Mouse (Mus musculus) adipose tissue, adult 10 weeks (tissue): Measurements from ENCODE around the gene Dhx16. TPM values are rescaled to one million over a fixed set of nuclear protein-coding genes. Genes with fewer than 3 reads are reported as not detected.

Source experiments
- polyA plus RNA-seq: library from polyadenylated mRNA; stranded (reverse); fragments of 350-450 nt; fragmentation: Illumina TruSeq; extraction: RNeasy Lipid Tissue Mini Kit (QIAGEN cat#74804); gene quantifications from one replicate; pipeline ENCODE4 v1.2.3, GENCODE M21; 2014; ENCODE audit warnings: low read depth, low replicate concordance

Dhx16 gene
- 39.2 TPM for polyA plus RNA-seq

GRCm38 (mm10) chr17:35879245-35880057 is at the start of gene Dhx16:
Dhx16 (plus strand) TSS chr17:35879819.

GRCm38 (mm10) chr17:35838122-35838544 is 41.5 kb upstream of the Dhx16 start, which contains the start of gene Tubb5:
Tubb5 (minus strand) TSS chr17:35838306.

GRCm38 (mm10) chr17:35841076-35841950 is 38.3 kb upstream of the Dhx16 start, which contains the start of gene Mdc1:
Mdc1 (plus strand) TSS chr17:35841515.

GRCm38 (mm10) chr17:35861198-35861857 is 18.3 kb upstream of the Dhx16 start, which contains the start of gene Nrm:
Nrm (plus strand) TSS chr17:35861318.

GRCm38 (mm10) chr17:35865481-35866280 is 13.9 kb upstream of the Dhx16 start, which contains the start of gene Ppp1r18:
Ppp1r18 (plus strand) TSS chr17:35865593.

GRCm38 (mm10) chr17:35896781-35897643 is 17.4 kb downstream of the Dhx16 start, which contains the start of gene 2310061I04Rik:
2310061I04Rik (minus strand) TSS chr17:35897431.

GRCm38 (mm10) chr17:35909919-35910369 is 30.3 kb downstream of the Dhx16 start, which contains the start of gene Atat1:
Atat1 (minus strand) TSS chr17:35910075.

GRCm38 (mm10) chr17:35916297-35917142 is 36.9 kb downstream of the Dhx16 start, which contains the start of the genes Mrps18b and Ppp1r10:
Mrps18b (minus strand) TSS chr17:35916389.
Ppp1r10 (plus strand) TSS chr17:35916434.

Other genes with a start within 250 kb of the Dhx16 start
- not detected for gene Mucl3, start 236.1 kb upstream of the Dhx16 start, polyA plus RNA-seq
- 13.1 TPM for gene Vars2, start 212.2 kb upstream of the Dhx16 start, polyA plus RNA-seq
- gene Gtf2h4, start 206.1 kb upstream of the Dhx16 start, polyA plus RNA-seq = 14.5 TPM
- 40.9 TPM for gene Ddr1, start 175.2 kb upstream of the Dhx16 start, polyA plus RNA-seq
- gene Ier3, start 58.1 kb upstream of the Dhx16 start, polyA plus RNA-seq = 31.3 TPM
- 61.9 TPM for gene Flot1, start 56.6 kb upstream of the Dhx16 start, polyA plus RNA-seq
- 113 TPM for gene Tubb5, start 41.5 kb upstream of the Dhx16 start, polyA plus RNA-seq
- gene Mdc1, start 38.3 kb upstream of the Dhx16 start, polyA plus RNA-seq = 18.2 TPM
- 4.6 TPM for gene Nrm, start 18.5 kb upstream of the Dhx16 start, polyA plus RNA-seq
- 31.0 TPM for gene Ppp1r18, start 14.2 kb upstream of the Dhx16 start, polyA plus RNA-seq
- gene 2310061I04Rik, start 17.6 kb downstream of the Dhx16 start, polyA plus RNA-seq = 35.5 TPM
- 35.7 TPM for gene Atat1, start 30.3 kb downstream of the Dhx16 start, polyA plus RNA-seq
- gene Mrps18b, start 36.6 kb downstream of the Dhx16 start, polyA plus RNA-seq = 47.0 TPM
- 32.1 TPM for gene Ppp1r10, start 36.6 kb downstream of the Dhx16 start, polyA plus RNA-seq
- gene Abcf1, start 89.9 kb downstream of the Dhx16 start, polyA plus RNA-seq = 54.8 TPM
- gene Gnl1, start 100.0 kb downstream of the Dhx16 start, polyA plus RNA-seq = 40.8 TPM
- gene Prr3, start 100.4 kb downstream of the Dhx16 start, polyA plus RNA-seq = 23.2 TPM
- 2.4 TPM for gene H2-T24, start 140.7 kb downstream of the Dhx16 start, polyA plus RNA-seq
- 86.6 TPM for gene H2-T23, start 153.0 kb downstream of the Dhx16 start, polyA plus RNA-seq
- gene H2-T22, start 162.9 kb downstream of the Dhx16 start, polyA plus RNA-seq = 77.1 TPM
- gene Gm6034, start 163.1 kb downstream of the Dhx16 start, polyA plus RNA-seq = not detected
- gene Gm11127, start 178.6 kb downstream of the Dhx16 start, polyA plus RNA-seq = 0.38 TPM
- not detected for gene Gm19684, start 241.9 kb downstream of the Dhx16 start, polyA plus RNA-seq
- not detected for gene Gm7030, start 249.6 kb downstream of the Dhx16 start, polyA plus RNA-seq